15 mouse cellular contexts compared by ENCODE assay signal in the genomic region with DNA sequence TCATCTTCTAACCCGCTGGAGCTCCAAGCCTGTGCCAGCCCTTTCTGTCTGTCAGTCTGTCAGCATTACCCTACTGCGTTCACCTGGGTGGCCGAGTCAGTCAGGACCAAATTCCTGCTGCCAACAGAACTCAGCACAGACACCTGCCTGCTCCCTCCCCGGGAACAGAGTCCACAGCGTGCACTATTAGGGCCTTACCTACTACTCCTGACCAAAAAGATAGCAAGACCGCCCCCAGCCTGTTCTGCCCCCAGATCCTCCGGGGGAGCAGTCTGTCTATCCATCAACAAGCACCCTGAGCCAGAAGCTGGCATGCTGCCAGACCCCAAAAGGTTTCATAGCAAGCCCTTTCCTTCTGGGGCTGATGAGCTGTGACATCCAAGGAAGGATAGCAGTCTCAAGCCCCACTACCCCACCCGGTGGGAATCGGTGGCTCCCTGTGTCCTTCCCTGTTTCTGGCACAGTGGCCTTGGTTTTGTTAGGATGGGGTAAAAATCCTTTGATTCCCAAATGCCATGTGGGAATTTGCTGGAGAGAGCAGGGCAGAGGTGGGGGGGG. TPM values are rescaled to one million over a fixed set of nuclear protein-coding genes. Genes with fewer than 3 reads are reported as not detected.
DNase-seq lines count a peak whose midpoint lies in the region; ATAC-seq lines count a peak whose summit lies in the region.
"Had no signal": no experiment of that assay in that cellular context is flagged by ENCODE, and none has a peak within 500 bp of the region (broad histone marks: within the 10 kb centered on the region; RNA-seq: fewer than 3 reads in every experiment).

No protein-coding gene starts in this region.

- H3K4me3 ChIP-seq in forebrain, embryonic 10.5 days, result no peak overlapping the region
- no peak overlapping the region for H3K4me3 ChIP-seq in forebrain, embryonic 12.5 days (replicated peaks)
- no peak overlapping the region for H3K4me3 ChIP-seq in hindbrain, embryonic 10.5 days
- H3K4me3 ChIP-seq in hindbrain, embryonic 16.5 days (ENCODE audit: low read length), result no peak overlapping the region
- H3K4me3 ChIP-seq in neural tube, embryonic 13.5 days, result no peak overlapping the region
- no peak overlapping the region for H3K4me3 ChIP-seq in neural tube, embryonic 15.5 days (replicated peaks)
- H3K4me3 ChIP-seq in limb, embryonic 12.5 days (replicated peaks), result no peak overlapping the region
- H3K4me3 ChIP-seq: forebrain, embryonic 15.5 days; kidney, embryonic 15.5 days; megakaryocyte, embryonic 14.5 days had no signal

- 70% methylated on average over 9 of the region's 9 CpGs for WGBS in forebrain, embryonic 10.5 days
- WGBS in forebrain, embryonic 12.5 days, result 58% methylated on average over 9 of the region's 9 CpGs
- 66% methylated on average over 9 of the region's 9 CpGs for WGBS in hindbrain, embryonic 10.5 days
- WGBS in hindbrain, embryonic 16.5 days, result 52% methylated on average over 9 of the region's 9 CpGs
- WGBS in neural tube, embryonic 13.5 days, result 67% methylated on average over 9 of the region's 9 CpGs
- 66% methylated on average over 9 of the region's 9 CpGs for WGBS in neural tube, embryonic 15.5 days
- WGBS in limb, embryonic 12.5 days, result 57% methylated on average over 9 of the region's 9 CpGs

- H3K4me1 ChIP-seq in forebrain, embryonic 10.5 days, result peaks cover 22% of the 10 kb centered on the region
- H3K4me1 ChIP-seq in forebrain, embryonic 12.5 days, result peaks cover 11% of the 10 kb centered on the region
- H3K4me1 ChIP-seq in hindbrain, embryonic 10.5 days (replicated peaks), result peaks cover 17% of the 10 kb centered on the region
- H3K4me1 ChIP-seq in hindbrain, embryonic 16.5 days (ENCODE audit: control insufficient read depth, insufficient read depth, low read depth, low read length), result peaks cover 2% of the 10 kb centered on the region
- H3K4me1 ChIP-seq in neural tube, embryonic 13.5 days (replicated peaks), result peaks cover 15% of the 10 kb centered on the region
- no peaks in the 10 kb centered on the region for H3K4me1 ChIP-seq in neural tube, embryonic 15.5 days
- H3K4me1 ChIP-seq in limb, embryonic 12.5 days (replicated peaks), result peaks cover 16% of the 10 kb centered on the region
- H3K4me1 ChIP-seq: megakaryocyte, embryonic 14.5 days had no signal

- no peaks in the 10 kb centered on the region for H3K36me3 ChIP-seq in forebrain, embryonic 10.5 days (replicated peaks)
- no peaks in the 10 kb centered on the region for H3K36me3 ChIP-seq in forebrain, embryonic 12.5 days (replicated peaks)
- no peaks in the 10 kb centered on the region for H3K36me3 ChIP-seq in hindbrain, embryonic 10.5 days
- no peaks in the 10 kb centered on the region for H3K36me3 ChIP-seq in hindbrain, embryonic 16.5 days (ENCODE audit: control insufficient read depth, insufficient read depth, low read length)
- H3K36me3 ChIP-seq in neural tube, embryonic 13.5 days, result no peaks in the 10 kb centered on the region
- no peaks in the 10 kb centered on the region for H3K36me3 ChIP-seq in neural tube, embryonic 15.5 days
- H3K36me3 ChIP-seq in limb, embryonic 12.5 days, result no peaks in the 10 kb centered on the region
- H3K36me3 ChIP-seq: forebrain, embryonic 15.5 days; kidney, embryonic 15.5 days had no signal

- no peak for ATAC-seq in forebrain, embryonic 12.5 days (ENCODE audit: low FRiP score)
- no peak for ATAC-seq in hindbrain, embryonic 16.5 days
- no peak for ATAC-seq in neural tube, embryonic 13.5 days (ENCODE audit: low read depth)
- no peak for ATAC-seq in neural tube, embryonic 15.5 days (ENCODE audit: low FRiP score)
- no peak for ATAC-seq in limb, embryonic 12.5 days (ENCODE audit: insufficient number of reproducible peaks, insufficient read depth, low FRiP score, low TSS enrichment, low read depth)
- ATAC-seq: forebrain, embryonic 15.5 days; hindbrain, postnatal 0 days had no signal

- DNase-seq in forebrain, embryonic 10.5 days (ENCODE audit: extremely low spot score, low spot score), result no peak
- DNase-seq in hindbrain, embryonic 10.5 days (ENCODE audit: low spot score), result no peak
- no peak for DNase-seq in frontal cortex, postnatal 36 days (ENCODE audit: low spot score in 2 of 2)
- DNase-seq: adrenal gland, postnatal 10 days; layer of hippocampus, adult 9-11 months had no signal

- H3K27ac ChIP-seq in forebrain, embryonic 10.5 days, result peak overlapping the region; percentile 69
- H3K27ac ChIP-seq in forebrain, embryonic 12.5 days, result no peak overlapping the region
- H3K27ac ChIP-seq in hindbrain, embryonic 10.5 days, result peak overlapping the region; percentile 40
- no peak overlapping the region for H3K27ac ChIP-seq in hindbrain, embryonic 16.5 days (ENCODE audit: low read depth, low read length)
- H3K27ac ChIP-seq in neural tube, embryonic 13.5 days (replicated peaks), result 0 out of 2 replicates have a peak overlapping the region, but pooled peaks have one; percentile 19
- H3K27ac ChIP-seq in neural tube, embryonic 15.5 days (replicated peaks), result no peak overlapping the region
- peak overlapping the region; percentile 57; the same call in 1 of the 2 replicates for H3K27ac ChIP-seq in limb, embryonic 12.5 days
- H3K27ac ChIP-seq: forebrain, embryonic 15.5 days; hindbrain, postnatal 0 days; kidney, embryonic 15.5 days had no signal

- H3K27me3 ChIP-seq in forebrain, embryonic 10.5 days (ENCODE audit: poor library complexity, severe bottlenecking), result peaks cover 16% of the 10 kb centered on the region
- peaks cover 13% of the 10 kb centered on the region for H3K27me3 ChIP-seq in forebrain, embryonic 12.5 days
- H3K27me3 ChIP-seq in hindbrain, embryonic 10.5 days (ENCODE audit: insufficient read depth, poor library complexity, severe bottlenecking), result peaks cover 35% of the 10 kb centered on the region
- no peaks in the 10 kb centered on the region for H3K27me3 ChIP-seq in hindbrain, embryonic 16.5 days (replicated peaks; ENCODE audit: control insufficient read depth, insufficient read depth, low read length)
- H3K27me3 ChIP-seq in neural tube, embryonic 13.5 days, result peaks cover 9% of the 10 kb centered on the region
- H3K27me3 ChIP-seq in neural tube, embryonic 15.5 days (replicated peaks), result peaks cover 8% of the 10 kb centered on the region
- peaks cover 2% of the 10 kb centered on the region; the same call in 1 of the 2 replicates for H3K27me3 ChIP-seq in limb, embryonic 12.5 days
- H3K27me3 ChIP-seq: forebrain, embryonic 15.5 days had no signal

- no peaks in the 10 kb centered on the region for H3K9me3 ChIP-seq in forebrain, embryonic 10.5 days
- no peaks in the 10 kb centered on the region for H3K9me3 ChIP-seq in forebrain, embryonic 12.5 days
- H3K9me3 ChIP-seq in hindbrain, embryonic 10.5 days, result no peaks in the 10 kb centered on the region; the same call in 1 of the 2 replicates
- H3K9me3 ChIP-seq in hindbrain, embryonic 16.5 days (ENCODE audit: control insufficient read depth, low read length), result no peaks in the 10 kb centered on the region
- no peaks in the 10 kb centered on the region for H3K9me3 ChIP-seq in neural tube, embryonic 13.5 days
- H3K9me3 ChIP-seq in neural tube, embryonic 15.5 days (replicated peaks), result no peaks in the 10 kb centered on the region
- no peaks in the 10 kb centered on the region for H3K9me3 ChIP-seq in limb, embryonic 12.5 days
- H3K9me3 ChIP-seq: forebrain, embryonic 15.5 days; kidney, embryonic 15.5 days had no signal

- no peak overlapping the region for H3K4me2 ChIP-seq in forebrain, embryonic 12.5 days
- no peak overlapping the region for H3K4me2 ChIP-seq in hindbrain, embryonic 16.5 days (ENCODE audit: low read length)
- H3K4me2 ChIP-seq in neural tube, embryonic 13.5 days, result no peak overlapping the region
- H3K4me2 ChIP-seq in neural tube, embryonic 15.5 days, result no peak overlapping the region
- H3K4me2 ChIP-seq in limb, embryonic 12.5 days, result no peak overlapping the region
- H3K4me2 ChIP-seq: forebrain, embryonic 15.5 days; kidney, embryonic 15.5 days had no signal

- H3K9ac ChIP-seq in forebrain, embryonic 12.5 days, result no peak overlapping the region
- no peak overlapping the region for H3K9ac ChIP-seq in hindbrain, embryonic 16.5 days (ENCODE audit: low read depth, low read length)
- no peak overlapping the region for H3K9ac ChIP-seq in neural tube, embryonic 13.5 days
- no peak overlapping the region for H3K9ac ChIP-seq in neural tube, embryonic 15.5 days (replicated peaks)
- 0 out of 2 replicates have a peak overlapping the region, but pooled peaks have one; percentile 19 for H3K9ac ChIP-seq in limb, embryonic 12.5 days (replicated peaks)
- H3K9ac ChIP-seq: forebrain, embryonic 15.5 days; kidney, embryonic 15.5 days had no signal

RNA-seq across cellular contexts. Expression of a gene that starts 10.1 kb away (rescaled TPM):
- 21.2 and 21.4 TPM in 2 replicates for polyA plus RNA-seq in forebrain, embryonic 10.5 days (2016; fragmentation: Nextera tagmentation; extraction: Ambion mirVana)
- polyA plus RNA-seq in forebrain, embryonic 12.5 days (2016; fragmentation: Nextera tagmentation; extraction: Ambion mirVana), result 9.5 and 13.2 TPM in 2 replicates
- polyA plus RNA-seq in hindbrain, embryonic 10.5 days (2016; fragmentation: Nextera tagmentation; extraction: Ambion mirVana), result 12.9 and 14.8 TPM in 2 replicates
- polyA plus RNA-seq in hindbrain, embryonic 16.5 days (2015; fragmentation: Nextera tagmentation; extraction: Ambion mirVana), result 13.7 and 20.0 TPM in 2 replicates
- 15.1 and 16.9 TPM in 2 replicates for polyA plus RNA-seq in neural tube, embryonic 13.5 days (2015; fragmentation: Nextera tagmentation; extraction: Ambion mirVana)
- polyA plus RNA-seq in neural tube, embryonic 15.5 days (2015; fragmentation: Nextera tagmentation; extraction: Ambion mirVana), result 13.4 and 13.7 TPM in 2 replicates
- 31.4 and 31.9 TPM in 2 replicates for polyA plus RNA-seq in limb, embryonic 12.5 days (2016; fragmentation: Nextera tagmentation; extraction: Ambion mirVana)

RNA-seq across cellular contexts. Expression of a gene that starts 27.3 kb away (rescaled TPM):
- 0.42 and 0.73 TPM in 2 replicates for polyA plus RNA-seq in forebrain, embryonic 10.5 days (2016; fragmentation: Nextera tagmentation; extraction: Ambion mirVana)
- 0.27 and 1.0 TPM in 2 replicates for polyA plus RNA-seq in forebrain, embryonic 12.5 days (2016; fragmentation: Nextera tagmentation; extraction: Ambion mirVana)
- polyA plus RNA-seq in hindbrain, embryonic 10.5 days (2016; fragmentation: Nextera tagmentation; extraction: Ambion mirVana), result 0.47 and 0.49 TPM in 2 replicates
- polyA plus RNA-seq in hindbrain, embryonic 16.5 days (2015; fragmentation: Nextera tagmentation; extraction: Ambion mirVana), result 1.2 and 1.8 TPM in 2 replicates
- polyA plus RNA-seq in neural tube, embryonic 13.5 days (2015; fragmentation: Nextera tagmentation; extraction: Ambion mirVana), result 0.43 and 0.48 TPM in 2 replicates
- 0.44 and 1.1 TPM in 2 replicates for polyA plus RNA-seq in neural tube, embryonic 15.5 days (2015; fragmentation: Nextera tagmentation; extraction: Ambion mirVana)
- polyA plus RNA-seq in limb, embryonic 12.5 days (2016; fragmentation: Nextera tagmentation; extraction: Ambion mirVana), result 1.6 TPM in 2 replicates
- polyA plus RNA-seq: liver, embryonic 16.5 days had no signal

RNA-seq across cellular contexts. Expression of a gene that starts 49.7 kb away (rescaled TPM):
- polyA plus RNA-seq in forebrain, embryonic 10.5 days (2016; fragmentation: Nextera tagmentation; extraction: Ambion mirVana), result 168 TPM in 2 replicates
- polyA plus RNA-seq in forebrain, embryonic 12.5 days (2016; fragmentation: Nextera tagmentation; extraction: Ambion mirVana), result 122 and 132 TPM in 2 replicates
- polyA plus RNA-seq in hindbrain, embryonic 10.5 days (2016; fragmentation: Nextera tagmentation; extraction: Ambion mirVana), result 158 and 162 TPM in 2 replicates
- polyA plus RNA-seq in hindbrain, embryonic 16.5 days (2015; fragmentation: Nextera tagmentation; extraction: Ambion mirVana), result 106 and 116 TPM in 2 replicates
- 106 and 110 TPM in 2 replicates for polyA plus RNA-seq in neural tube, embryonic 13.5 days (2015; fragmentation: Nextera tagmentation; extraction: Ambion mirVana)
- polyA plus RNA-seq in neural tube, embryonic 15.5 days (2015; fragmentation: Nextera tagmentation; extraction: Ambion mirVana), result 109 and 117 TPM in 2 replicates
- 157 TPM in 2 replicates for polyA plus RNA-seq in limb, embryonic 12.5 days (2016; fragmentation: Nextera tagmentation; extraction: Ambion mirVana)

Comparison
In these comparisons a context has a peak if more than half of its experiments do, and no peak if none do; other contexts are left out.
1. H3K27ac ChIP-seq: peak in forebrain, embryonic 10.5 days (single experiment), hindbrain, embryonic 10.5 days (single experiment), neural tube, embryonic 13.5 days (single experiment) and limb, embryonic 12.5 days (single experiment); none in forebrain, embryonic 12.5 days (single experiment), hindbrain, embryonic 16.5 days (single experiment) and neural tube, embryonic 15.5 days (single experiment).